Mouse (Mus musculus) R1 (cell line): ENCODE data around the gene Crkl.
"Not testable (repeated sequence)": the region's sequence is repeated elsewhere in the genome, so short reads cannot be mapped to it uniquely, and the experiment has no call there.

Experiments used
- DNase-seq: peaks from one replicate; pipeline ENCODE4 v3.0.0-alpha.2; 2018; ENCODE audit warnings: low read depth, low spot score

The Crkl gene

GRCm38 (mm10) chr16:17486505-17486904, 34.7 kb downstream of the Crkl start:
- no peak for DNase-seq

- peak; percentile 73 for DNase-seq
Measured at GRCm38 (mm10) chr16:17488478-17489468, 37.0 kb downstream of the Crkl start.

- DNase-seq = peak; percentile 61
Measured at GRCm38 (mm10) chr16:17489469-17490111, 37.8 kb downstream of the Crkl start, which contains the start of gene Aifm3. Gene Aifm3 (plus strand): TSS chr16:17489611.

- DNase-seq = no peak
Measured at GRCm38 (mm10) chr16:17491154-17491553, 39.4 kb downstream of the Crkl start.

- no peak for DNase-seq
Measured at GRCm38 (mm10) chr16:17491896-17492561, 40.2 kb downstream of the Crkl start.

- no peak for DNase-seq
Measured at GRCm38 (mm10) chr16:17496499-17497305, 44.9 kb downstream of the Crkl start.

GRCm38 (mm10) chr16:17499249-17499883, 47.6 kb downstream of the Crkl start:
- peak; percentile 17 for DNase-seq

- no peak for DNase-seq
Measured at GRCm38 (mm10) chr16:17502681-17503080, 50.9 kb downstream of the Crkl start.

GRCm38 (mm10) chr16:17507018-17507552, 55.3 kb downstream of the Crkl start:
- DNase-seq = no peak

- DNase-seq = not testable (repeated sequence)
Measured at GRCm38 (mm10) chr16:17508031-17508430, 56.2 kb downstream of the Crkl start.

GRCm38 (mm10) chr16:17508546-17509239, 56.9 kb downstream of the Crkl start, which contains the start of gene Lztr1:
Gene Lztr1 (plus strand): TSS chr16:17508688.
- DNase-seq = peak; percentile 94

GRCm38 (mm10) chr16:17509240-17509597, 57.4 kb downstream of the Crkl start:
- no peak for DNase-seq

- DNase-seq = no peak
Measured at GRCm38 (mm10) chr16:17510143-17510542, 58.4 kb downstream of the Crkl start.

- DNase-seq = no peak
Measured at GRCm38 (mm10) chr16:17510686-17511085, 58.9 kb downstream of the Crkl start.

- no peak for DNase-seq
Measured at GRCm38 (mm10) chr16:17511431-17511830, 59.6 kb downstream of the Crkl start.

GRCm38 (mm10) chr16:17518910-17519309, 67.1 kb downstream of the Crkl start:
- no peak for DNase-seq

GRCm38 (mm10) chr16:17524156-17524555, 72.4 kb downstream of the Crkl start:
- no peak for DNase-seq

- no peak for DNase-seq
Measured at GRCm38 (mm10) chr16:17525524-17525923, 73.7 kb downstream of the Crkl start.

- no peak for DNase-seq
Measured at GRCm38 (mm10) chr16:17526223-17526622, 74.4 kb downstream of the Crkl start.

- no peak for DNase-seq
Measured at GRCm38 (mm10) chr16:17527606-17528005, 75.8 kb downstream of the Crkl start.
